Mouse (Mus musculus): ENCODE data around the gene 9930111J21Rik1. TPM values are rescaled to one million over a fixed set of nuclear protein-coding genes. Genes with fewer than 3 reads are reported as not detected.
"Not testable (repeated sequence)": the region's sequence is repeated elsewhere in the genome, so short reads cannot be mapped to it uniquely, and the experiment has no call there.

The 9930111J21Rik1 gene
- polyA plus RNA-seq (2012; ENCODE audit: insufficient read depth, low replicate concordance): 0.18 TPM in 1 of 2 replicates, not detected in the other

GRCm38 (mm10) chr11:48979251-48979650 is at the start of gene 9930111J21Rik1:
Gene 9930111J21Rik1 (minus strand): TSS chr11:48979398.
- H3K36me3 ChIP-seq (replicated peaks; ENCODE audit: low read length); H3K4me1 ChIP-seq; H3K9me3 ChIP-seq; H3K27me3 ChIP-seq (replicated peaks); H3K4me3 ChIP-seq (replicated peaks): not testable (repeated sequence)

- not testable (repeated sequence) for H3K27me3 ChIP-seq (replicated peaks); H3K36me3 ChIP-seq (replicated peaks; ENCODE audit: low read length); H3K4me3 ChIP-seq (replicated peaks); H3K4me1 ChIP-seq; H3K9me3 ChIP-seq
Measured at GRCm38 (mm10) chr11:49012074-49012473, 32.9 kb upstream of the 9930111J21Rik1 start.

GRCm38 (mm10) chr11:49006785-49007184 is 27.6 kb upstream of the 9930111J21Rik1 start:
- H3K4me1 ChIP-seq; H3K4me3 ChIP-seq (replicated peaks); H3K27me3 ChIP-seq (replicated peaks); H3K9me3 ChIP-seq; H3K36me3 ChIP-seq (replicated peaks; ENCODE audit: low read length): not testable (repeated sequence)

GRCm38 (mm10) chr11:49006317-49006716 is 27.1 kb upstream of the 9930111J21Rik1 start:
- H3K9me3 ChIP-seq; H3K36me3 ChIP-seq (replicated peaks; ENCODE audit: low read length); H3K4me3 ChIP-seq (replicated peaks); H3K27me3 ChIP-seq (replicated peaks); H3K4me1 ChIP-seq: not testable (repeated sequence)

- peaks cover 19% of the 10 kb centered on the region for H3K4me1 ChIP-seq
- H3K9me3 ChIP-seq; H3K27me3 ChIP-seq (replicated peaks); H3K36me3 ChIP-seq (replicated peaks; ENCODE audit: low read length); H3K4me3 ChIP-seq (replicated peaks): not testable (repeated sequence)
Measured at GRCm38 (mm10) chr11:49000411-49000810, 21.2 kb upstream of the 9930111J21Rik1 start.

GRCm38 (mm10) chr11:48994018-48994417 is 14.8 kb upstream of the 9930111J21Rik1 start, which contains the start of gene Tgtp1:
Gene Tgtp1 (minus strand): TSS chr11:48994172.
- H3K27me3 ChIP-seq (replicated peaks); H3K36me3 ChIP-seq (replicated peaks; ENCODE audit: low read length); H3K4me3 ChIP-seq (replicated peaks); H3K9me3 ChIP-seq: not testable (repeated sequence)
- peaks cover 33% of the 10 kb centered on the region for H3K4me1 ChIP-seq

- not testable (repeated sequence) for H3K27me3 ChIP-seq (replicated peaks); H3K4me3 ChIP-seq (replicated peaks); H3K36me3 ChIP-seq (replicated peaks; ENCODE audit: low read length); H3K9me3 ChIP-seq
- peaks cover 33% of the 10 kb centered on the region for H3K4me1 ChIP-seq
Measured at GRCm38 (mm10) chr11:48993296-48993695, 14.1 kb upstream of the 9930111J21Rik1 start.

GRCm38 (mm10) chr11:48991740-48992520 is 12.7 kb upstream of the 9930111J21Rik1 start, which contains the start of gene Gm12185:
Gene Gm12185 (minus strand): TSS chr11:48992226.
- H3K27me3 ChIP-seq (replicated peaks); H3K4me3 ChIP-seq (replicated peaks); H3K9me3 ChIP-seq; H3K36me3 ChIP-seq (replicated peaks; ENCODE audit: low read length): not testable (repeated sequence)
- H3K4me1 ChIP-seq: peaks cover 36% of the 10 kb centered on the region

- H3K36me3 ChIP-seq (replicated peaks; ENCODE audit: low read length); H3K27me3 ChIP-seq (replicated peaks); H3K9me3 ChIP-seq; H3K4me3 ChIP-seq (replicated peaks): not testable (repeated sequence)
- peaks cover 30% of the 10 kb centered on the region for H3K4me1 ChIP-seq
Measured at GRCm38 (mm10) chr11:48989981-48990380, 10.8 kb upstream of the 9930111J21Rik1 start.

GRCm38 (mm10) chr11:48988219-48988618 is 9.0 kb upstream of the 9930111J21Rik1 start:
- not testable (repeated sequence) for H3K4me3 ChIP-seq (replicated peaks); H3K27me3 ChIP-seq (replicated peaks); H3K36me3 ChIP-seq (replicated peaks; ENCODE audit: low read length); H3K9me3 ChIP-seq
- peaks cover 15% of the 10 kb centered on the region for H3K4me1 ChIP-seq

- not testable (repeated sequence) for H3K4me3 ChIP-seq (replicated peaks); H3K4me1 ChIP-seq; H3K36me3 ChIP-seq (replicated peaks; ENCODE audit: low read length); H3K9me3 ChIP-seq; H3K27me3 ChIP-seq (replicated peaks)
Measured at GRCm38 (mm10) chr11:48982848-48983247, 3.6 kb upstream of the 9930111J21Rik1 start.

- H3K4me3 ChIP-seq (replicated peaks); H3K27me3 ChIP-seq (replicated peaks); H3K4me1 ChIP-seq; H3K9me3 ChIP-seq; H3K36me3 ChIP-seq (replicated peaks; ENCODE audit: low read length): not testable (repeated sequence)
Measured at GRCm38 (mm10) chr11:48980052-48980451, 854 bp upstream of the 9930111J21Rik1 start.

GRCm38 (mm10) chr11:48978240-48978939 is 808 bp downstream of the 9930111J21Rik1 start, which contains the start of gene Olfr56:
Gene Olfr56 (plus strand): TSS chr11:48978889.
- not testable (repeated sequence) for H3K9me3 ChIP-seq; H3K4me1 ChIP-seq; H3K4me3 ChIP-seq (replicated peaks); H3K27me3 ChIP-seq (replicated peaks); H3K36me3 ChIP-seq (replicated peaks; ENCODE audit: low read length)

GRCm38 (mm10) chr11:48974686-48975085 is 4.5 kb downstream of the 9930111J21Rik1 start:
- not testable (repeated sequence) for H3K4me3 ChIP-seq (replicated peaks); H3K27me3 ChIP-seq (replicated peaks); H3K4me1 ChIP-seq; H3K36me3 ChIP-seq (replicated peaks; ENCODE audit: low read length); H3K9me3 ChIP-seq

GRCm38 (mm10) chr11:48946090-48946489 is 33.1 kb downstream of the 9930111J21Rik1 start, which contains the start of gene Psme2b:
Gene Psme2b (minus strand): TSS chr11:48946190.
- not testable (repeated sequence) for H3K4me3 ChIP-seq (replicated peaks); H3K27me3 ChIP-seq (replicated peaks); H3K9me3 ChIP-seq; H3K36me3 ChIP-seq (replicated peaks; ENCODE audit: low read length); H3K4me1 ChIP-seq

- H3K9me3 ChIP-seq; H3K4me1 ChIP-seq; H3K36me3 ChIP-seq (replicated peaks; ENCODE audit: low read length); H3K4me3 ChIP-seq (replicated peaks); H3K27me3 ChIP-seq (replicated peaks): not testable (repeated sequence)
Measured at GRCm38 (mm10) chr11:48939286-48939685, 39.9 kb downstream of the 9930111J21Rik1 start.
